Mouse (Mus musculus): ENCODE results near the gene Psmb7.

The Psmb7 gene

DNA sequence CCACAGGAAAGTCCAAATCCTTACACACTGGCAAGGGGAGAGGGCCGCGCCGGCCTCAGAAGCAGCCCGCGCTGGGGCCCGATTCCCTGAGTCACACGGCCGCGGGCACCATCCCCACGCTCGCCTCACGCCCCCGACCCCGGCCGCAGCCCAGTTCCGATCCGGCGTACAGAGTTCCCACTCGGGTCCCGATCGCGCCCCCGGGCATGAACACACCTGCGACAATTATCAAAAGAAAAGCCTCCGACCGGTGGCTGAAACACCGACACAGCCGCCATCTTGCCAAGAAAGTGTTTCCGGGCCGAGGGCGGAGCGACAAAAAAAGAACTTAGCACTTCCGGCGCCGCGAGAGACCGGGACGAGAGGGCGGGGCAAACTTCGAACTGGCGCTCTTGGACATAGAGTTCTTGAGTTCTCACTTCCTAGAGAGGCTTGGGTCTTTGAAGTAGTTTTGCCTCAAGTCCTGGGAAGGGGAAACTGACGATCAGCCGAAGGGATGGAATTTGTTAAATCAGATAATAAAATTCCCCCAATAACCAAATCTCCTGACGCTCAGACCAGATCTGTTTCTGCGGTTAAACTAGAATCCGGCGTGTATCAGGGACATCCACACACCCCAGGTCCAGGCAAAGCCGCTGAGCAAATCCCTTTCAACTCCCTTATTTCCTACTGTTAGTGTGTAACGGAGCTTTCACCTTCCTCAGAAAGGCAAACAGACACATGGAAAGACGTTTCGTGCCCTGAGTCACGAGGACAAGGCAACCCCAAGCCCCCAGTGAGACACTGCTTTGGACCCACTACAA is at the start of gene Psmb7:
Psmb7 (minus strand) TSS at position 463 of the 803 bp plus-strand sequence.
- in situ Hi-C loops (cut with MboI; ENCODE audit: low sequenced_read_pairs), result no loop called here

DNA sequence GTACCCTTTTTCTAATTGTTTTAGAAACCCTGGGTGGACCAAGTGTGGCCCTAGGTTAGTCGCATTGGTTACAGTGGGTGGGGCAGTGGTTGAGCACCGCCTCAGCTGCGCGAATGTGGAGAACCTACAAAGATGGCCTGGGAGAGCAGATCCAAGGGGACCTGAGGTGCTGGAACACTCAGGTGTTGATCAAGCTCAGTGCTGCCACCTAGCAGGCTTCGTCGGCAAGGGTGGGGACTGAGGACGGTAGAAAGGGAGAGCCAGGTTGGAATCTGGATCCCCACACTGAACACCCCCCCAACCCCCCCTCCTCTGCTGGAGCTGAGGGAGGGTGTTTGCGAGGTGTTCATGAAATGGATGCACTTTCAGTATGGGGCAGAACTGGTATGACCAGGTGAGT is 47.7 kb upstream of the Psmb7 start:
- in situ Hi-C loops (cut with MboI; ENCODE audit: low sequenced_read_pairs), result no loop called here

DNA sequence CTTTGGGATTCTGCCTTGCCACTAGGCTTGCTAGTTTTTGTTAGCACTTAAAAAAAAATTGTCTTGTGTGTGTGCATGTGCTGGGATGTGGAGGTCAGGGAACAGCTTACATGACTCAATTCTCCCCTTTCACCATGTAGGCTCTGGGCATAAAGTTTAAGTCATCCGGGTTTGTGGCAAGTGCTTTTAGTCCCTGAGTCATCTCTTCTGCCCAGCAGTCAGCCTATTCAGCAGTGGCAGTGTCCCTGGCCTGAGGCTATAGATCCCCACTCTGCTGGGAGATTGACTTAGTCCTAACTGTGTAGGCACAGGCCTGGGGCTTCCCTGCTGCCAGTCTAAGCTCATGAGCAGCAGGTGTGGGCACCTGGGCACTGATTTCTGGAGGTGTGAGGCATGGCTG is 46.0 kb upstream of the Psmb7 start:
- in situ Hi-C loops (cut with MboI; ENCODE audit: low sequenced_read_pairs), result no loop called here

DNA sequence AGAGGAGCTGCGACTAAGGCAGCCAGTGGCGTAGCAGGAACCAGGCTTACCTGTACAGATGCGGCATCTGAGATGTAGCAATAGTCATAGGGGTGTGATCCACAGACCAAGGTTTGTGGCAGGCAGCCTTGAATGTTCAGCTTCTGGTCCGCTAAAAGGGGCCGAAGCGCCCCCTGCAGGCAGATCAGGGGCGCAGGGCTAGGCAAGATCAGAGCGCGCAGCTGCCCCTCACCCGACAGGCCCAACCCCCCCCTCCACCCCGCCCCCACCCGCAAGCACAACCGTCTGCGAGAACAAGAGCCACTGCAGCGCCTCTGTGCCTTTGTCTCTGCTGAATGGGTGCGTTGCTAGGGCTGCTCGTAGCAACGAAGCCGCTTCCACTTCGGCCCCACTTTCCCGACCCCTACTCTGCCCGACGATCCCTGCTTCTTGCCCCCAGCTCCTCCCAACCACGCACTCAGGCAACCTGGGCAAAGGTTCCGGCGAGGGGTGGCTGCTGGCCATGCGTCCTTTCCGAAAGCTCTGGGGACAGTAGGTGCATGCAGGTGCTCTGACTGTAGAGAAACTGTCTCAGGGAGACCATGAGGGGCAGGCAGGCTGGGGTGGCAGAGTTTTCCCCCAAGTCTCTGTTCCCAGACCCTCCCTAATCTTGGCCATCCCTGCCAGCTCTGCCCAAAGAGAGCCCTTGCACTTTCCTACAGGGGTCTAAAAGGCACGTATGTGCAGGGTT is 45.1 kb upstream of the Psmb7 start:
- in situ Hi-C loops (cut with MboI; ENCODE audit: low sequenced_read_pairs), result no loop called here

DNA sequence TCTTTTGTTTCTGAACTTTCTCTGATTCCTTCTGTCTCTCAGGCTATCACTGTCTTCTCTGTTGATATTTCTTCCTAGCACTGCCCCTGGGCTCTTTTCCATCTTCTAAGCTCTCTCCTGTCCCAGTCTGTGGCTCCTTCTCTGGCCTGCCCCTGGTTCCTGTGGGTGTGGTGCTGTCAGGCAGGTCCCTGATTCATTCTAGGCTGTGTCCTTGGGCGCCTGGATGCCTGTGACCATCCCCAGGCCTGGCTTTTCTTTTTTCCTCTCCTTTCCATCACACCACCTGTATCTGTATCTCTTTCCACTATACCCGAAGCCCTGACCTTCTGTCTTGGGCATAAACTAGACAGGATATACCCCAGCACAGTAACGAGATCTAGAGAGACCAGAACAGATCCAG is 41.9 kb upstream of the Psmb7 start:
- in situ Hi-C loops (cut with MboI; ENCODE audit: low sequenced_read_pairs), result no loop called here

DNA sequence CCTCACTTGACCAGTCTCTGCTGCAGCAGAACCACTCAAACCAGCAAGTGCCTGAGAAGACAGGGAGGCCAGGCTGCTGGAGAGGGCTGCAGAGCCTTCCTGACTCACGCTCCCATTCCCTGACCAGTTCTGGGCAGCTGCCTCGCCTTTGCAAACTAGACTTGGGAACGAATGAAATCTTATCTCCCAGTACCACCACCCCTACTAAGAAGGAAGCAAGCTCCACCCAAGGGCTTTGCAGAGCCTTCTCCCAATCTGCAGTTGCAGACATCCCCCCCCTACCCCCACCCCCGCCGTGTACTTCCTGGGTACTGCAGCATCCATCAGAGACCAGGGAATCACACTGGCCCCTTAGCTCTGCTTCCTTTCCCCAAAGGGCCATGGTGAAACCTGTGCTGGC is 39.2 kb upstream of the Psmb7 start:
- in situ Hi-C loops (cut with MboI; ENCODE audit: low sequenced_read_pairs), result no loop called here

DNA sequence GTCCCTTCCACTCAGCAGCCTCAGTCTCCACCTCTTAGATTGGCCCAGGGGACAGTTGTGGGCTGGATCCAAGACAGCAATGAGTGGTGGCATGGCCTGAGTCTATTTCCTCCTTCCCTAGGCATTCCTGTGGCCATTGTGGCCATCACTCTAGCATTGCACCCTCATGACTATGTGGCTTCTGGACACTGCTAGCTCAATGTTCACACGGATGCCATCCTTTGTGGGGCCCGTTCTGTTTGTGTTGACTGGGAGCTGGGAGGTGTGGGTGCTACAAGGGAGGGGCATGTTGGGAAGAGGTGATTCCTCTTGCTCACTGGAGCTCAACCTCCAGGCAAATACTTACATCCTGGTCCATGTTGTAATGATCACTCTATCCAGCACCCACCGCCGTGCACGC is 38.3 kb upstream of the Psmb7 start:
- in situ Hi-C loops (cut with MboI; ENCODE audit: low sequenced_read_pairs), result no loop called here

DNA sequence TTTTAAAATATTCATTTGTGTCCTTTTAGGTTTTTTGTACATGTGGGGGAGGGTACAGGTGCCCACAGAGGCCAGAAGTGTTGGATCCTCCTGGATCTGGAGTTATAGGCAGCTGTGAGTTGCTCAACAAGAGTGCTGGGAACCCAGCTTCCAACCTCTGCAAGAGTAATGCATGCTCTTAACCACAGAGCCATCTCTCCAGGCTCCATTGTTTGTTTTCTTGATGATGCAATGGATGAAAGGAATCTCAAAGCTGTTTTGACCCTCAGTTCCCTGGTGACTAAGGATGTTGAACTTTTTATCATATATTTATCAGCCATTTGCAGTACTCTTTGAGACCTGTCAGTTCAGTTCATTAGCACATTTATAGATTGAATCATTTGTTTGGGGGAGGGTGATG is 35.1 kb upstream of the Psmb7 start:
- in situ Hi-C loops (cut with MboI; ENCODE audit: low sequenced_read_pairs), result no loop called here

DNA sequence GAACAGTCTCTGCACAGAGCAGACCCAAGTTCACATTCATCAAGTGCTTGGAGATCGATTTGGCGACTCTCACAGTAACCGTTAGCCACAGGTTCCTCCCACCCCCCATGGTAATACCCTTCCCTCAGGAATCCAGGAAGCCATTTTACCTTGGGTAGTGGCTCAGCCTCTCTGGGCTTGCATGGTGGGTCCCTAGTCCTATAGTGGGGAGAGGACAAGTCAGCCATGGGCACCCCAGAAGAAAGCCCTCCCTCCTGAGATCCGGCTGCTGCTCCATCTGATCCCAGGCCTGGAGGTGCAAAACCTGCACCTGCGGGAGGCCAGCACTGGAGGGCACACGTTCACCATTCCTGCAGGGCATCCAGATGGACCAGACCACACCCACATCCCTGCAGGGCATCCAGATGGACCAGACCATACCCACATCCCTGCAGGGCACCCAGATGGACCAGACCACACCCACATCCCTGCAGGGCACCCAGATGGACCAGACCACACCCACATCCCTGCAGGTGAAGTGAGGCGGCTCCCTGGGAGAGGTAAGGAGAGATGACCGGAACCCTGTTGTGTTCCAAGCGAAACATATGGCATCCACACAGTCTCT is 31.6 kb upstream of the Psmb7 start:
- in situ Hi-C loops (cut with MboI; ENCODE audit: low sequenced_read_pairs), result no loop called here

DNA sequence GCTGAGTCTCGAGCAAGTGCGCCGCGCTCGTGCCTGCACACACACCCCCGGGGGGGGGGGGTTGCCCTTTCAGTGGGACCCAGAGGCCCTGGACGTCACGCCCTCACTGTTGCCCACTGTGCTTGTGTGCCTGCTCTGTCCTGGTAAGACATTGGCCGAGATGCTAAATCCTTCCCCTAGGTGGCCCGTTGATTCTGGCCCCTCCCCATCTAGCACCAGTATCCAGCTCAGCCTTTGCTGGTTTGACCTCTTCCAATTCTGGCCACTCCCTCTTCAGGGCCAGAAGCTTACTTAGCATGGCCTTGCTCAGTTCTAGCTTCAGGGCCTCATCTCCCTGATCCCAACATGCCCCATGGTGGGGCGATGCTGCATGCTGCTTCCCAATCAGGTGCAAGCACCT is 28.6 kb upstream of the Psmb7 start:
- in situ Hi-C loops (cut with MboI; ENCODE audit: low sequenced_read_pairs), result no loop called here

DNA sequence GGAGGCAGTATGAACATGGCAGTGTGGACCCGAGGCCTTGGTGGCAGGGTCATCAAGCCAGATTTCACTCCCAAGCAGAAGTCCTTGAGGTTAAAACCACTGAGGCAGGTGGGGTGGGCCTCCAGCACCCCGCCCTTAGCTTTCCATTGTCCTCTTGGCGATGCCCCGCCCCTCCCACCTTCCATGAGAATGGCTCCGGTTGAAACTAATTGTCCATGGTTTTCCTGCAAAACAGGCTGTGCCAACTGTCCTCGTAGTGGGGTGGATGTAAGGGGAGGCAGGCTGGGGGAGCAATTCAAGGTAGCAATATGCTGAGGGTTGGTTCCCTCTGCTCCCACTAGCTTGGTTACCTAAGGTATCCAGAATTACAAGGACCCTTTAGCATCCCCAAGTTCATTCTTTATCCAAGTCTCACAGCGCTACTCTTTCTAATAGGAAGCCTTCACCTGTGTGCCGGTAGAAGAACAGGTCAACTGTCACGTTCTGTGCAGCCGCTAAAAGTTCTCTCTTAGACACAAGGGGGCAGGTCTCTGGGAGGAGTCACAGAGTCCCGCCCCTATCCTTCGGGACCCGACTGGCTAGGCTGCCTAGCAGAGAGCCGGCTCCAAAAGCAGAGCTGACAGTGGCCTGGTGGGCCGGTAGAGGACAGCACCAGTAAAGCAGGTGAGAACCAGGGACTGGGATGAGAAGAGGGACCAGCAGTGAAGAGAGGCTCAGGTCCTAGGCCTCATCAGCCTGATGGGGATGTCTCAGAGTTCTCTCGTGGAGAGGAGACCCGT is 25.1 kb upstream of the Psmb7 start:
- in situ Hi-C loops (cut with MboI; ENCODE audit: low sequenced_read_pairs), result no loop called here

DNA sequence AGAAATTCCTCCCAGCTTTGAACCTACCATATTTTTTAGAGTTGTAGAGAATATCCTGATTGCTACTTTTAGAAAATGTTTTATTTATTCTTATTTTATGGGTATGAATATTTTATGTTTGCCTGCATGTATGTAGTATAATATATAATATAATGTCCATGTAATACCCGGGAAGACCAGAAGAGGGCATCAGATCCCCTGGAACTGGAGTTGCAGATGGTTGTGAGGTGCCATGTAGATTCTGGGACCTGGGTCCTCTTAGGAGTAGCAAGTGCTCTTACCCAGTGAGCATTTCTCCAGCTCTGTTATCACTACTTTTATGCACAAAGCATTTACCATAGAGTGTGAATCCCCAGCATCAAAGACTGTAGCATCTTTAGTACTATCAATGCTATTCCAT is 17.5 kb upstream of the Psmb7 start:
- in situ Hi-C loops (cut with MboI; ENCODE audit: low sequenced_read_pairs), result no loop called here

DNA sequence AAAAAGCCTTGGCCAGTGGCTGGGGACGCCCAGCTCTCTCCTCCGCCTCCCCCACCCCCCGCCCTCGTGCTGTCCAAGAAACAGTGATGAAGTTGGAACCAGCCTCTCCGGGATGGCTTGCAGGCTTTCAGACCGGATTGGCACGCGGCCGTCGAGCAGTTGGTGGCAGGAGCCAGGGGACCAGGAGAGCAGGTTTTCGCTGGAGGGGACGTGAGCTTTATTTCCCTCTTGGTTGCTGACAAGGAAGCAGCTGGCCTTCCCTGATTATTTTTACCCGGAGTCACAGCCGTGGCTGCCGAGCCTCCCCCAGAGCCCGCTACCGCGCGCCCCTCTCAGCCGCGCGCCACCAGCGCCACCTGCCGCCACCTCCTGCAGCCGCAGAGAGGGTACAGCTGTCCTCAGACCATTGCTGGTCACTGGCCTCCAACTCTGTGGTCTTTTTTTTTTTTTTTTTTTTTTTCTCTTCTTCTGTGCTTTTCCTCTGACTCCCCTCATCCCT is 14.5 kb upstream of the Psmb7 start:
- in situ Hi-C loops (cut with MboI; ENCODE audit: low sequenced_read_pairs), result loop anchor here (10.0 kb wide), 1 partner anchor 206 kb away; no protein-coding TSS in a partner anchor

DNA sequence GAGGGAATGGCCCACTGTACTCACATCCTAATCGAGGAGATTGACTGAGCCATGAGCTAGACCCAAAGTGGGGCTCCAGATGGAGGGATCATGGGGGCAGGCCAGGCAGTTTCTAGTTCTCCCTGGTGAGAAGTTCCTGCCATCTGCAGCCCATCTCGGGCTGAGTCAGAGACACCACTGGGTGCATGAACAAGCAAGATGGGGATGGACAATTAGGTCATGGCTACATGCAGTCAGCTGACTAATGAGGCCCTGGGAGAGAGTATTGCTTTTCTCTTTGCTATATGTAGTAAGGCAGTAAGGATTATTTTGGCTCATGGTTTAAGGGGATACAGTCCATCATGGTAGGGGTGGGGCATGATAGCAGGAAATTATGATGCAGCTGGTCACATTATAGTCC is 9.8 kb upstream of the Psmb7 start:
- in situ Hi-C loops (cut with MboI; ENCODE audit: low sequenced_read_pairs), result loop anchor here (10.0 kb wide), 1 partner anchor 211 kb away; no protein-coding TSS in a partner anchor

DNA sequence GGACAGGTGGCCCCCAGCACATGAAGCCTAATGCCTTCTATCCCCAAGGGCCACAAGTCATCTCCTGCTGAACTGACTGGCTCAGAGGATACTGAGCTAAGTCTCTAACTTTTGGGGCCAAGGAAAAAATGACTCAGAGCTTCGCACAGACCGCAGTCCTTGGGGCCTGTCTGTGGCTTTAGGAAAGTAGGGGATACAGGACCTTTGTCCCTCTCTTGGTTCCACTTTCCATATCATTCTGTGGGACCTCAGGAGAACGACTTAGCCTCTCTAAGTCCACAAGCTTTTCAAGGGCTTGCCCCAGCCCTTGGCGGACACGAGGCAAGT is 9.4 kb upstream of the Psmb7 start:
- in situ Hi-C loops (cut with MboI; ENCODE audit: low sequenced_read_pairs), result loop anchor here (10.0 kb wide), 1 partner anchor 212 kb away; no protein-coding TSS in a partner anchor

DNA sequence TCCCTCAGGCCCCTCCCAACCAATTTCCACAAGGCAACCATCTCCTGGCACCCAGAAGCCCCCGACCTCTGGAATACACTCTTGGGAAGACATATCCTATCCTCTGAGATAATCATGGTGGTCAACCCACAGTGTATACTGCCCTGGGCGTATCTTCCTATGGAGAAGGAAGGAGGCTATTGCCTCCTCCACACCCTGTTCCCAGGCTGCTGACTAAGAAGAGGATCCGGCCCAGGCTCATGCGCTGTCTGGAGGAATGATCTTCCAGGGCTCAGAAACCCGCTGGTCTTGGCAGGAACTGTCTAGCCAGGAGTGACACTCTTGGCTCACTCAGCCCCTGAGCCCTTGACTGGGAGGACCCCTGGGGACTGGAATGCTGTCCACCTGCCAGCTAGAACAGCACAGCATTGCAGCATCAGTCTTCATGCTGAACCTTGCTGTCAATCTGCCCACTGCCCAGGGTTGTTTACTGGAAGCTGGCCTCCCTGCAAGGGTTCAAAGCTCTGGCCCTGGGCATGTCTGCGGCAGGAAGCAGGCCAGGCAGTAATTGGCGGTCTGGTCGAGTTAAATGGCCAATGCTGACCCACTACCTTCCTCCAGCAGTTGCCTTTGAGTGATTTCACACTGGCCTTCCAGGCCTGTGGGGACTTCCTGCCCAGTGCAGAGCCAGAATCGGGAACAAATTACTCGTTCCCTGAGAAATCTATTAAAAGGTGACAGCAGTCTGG is 8.8 kb upstream of the Psmb7 start:
- in situ Hi-C loops (cut with MboI; ENCODE audit: low sequenced_read_pairs), result loop anchor here (10.0 kb wide), 1 partner anchor 212 kb away; no protein-coding TSS in a partner anchor

DNA sequence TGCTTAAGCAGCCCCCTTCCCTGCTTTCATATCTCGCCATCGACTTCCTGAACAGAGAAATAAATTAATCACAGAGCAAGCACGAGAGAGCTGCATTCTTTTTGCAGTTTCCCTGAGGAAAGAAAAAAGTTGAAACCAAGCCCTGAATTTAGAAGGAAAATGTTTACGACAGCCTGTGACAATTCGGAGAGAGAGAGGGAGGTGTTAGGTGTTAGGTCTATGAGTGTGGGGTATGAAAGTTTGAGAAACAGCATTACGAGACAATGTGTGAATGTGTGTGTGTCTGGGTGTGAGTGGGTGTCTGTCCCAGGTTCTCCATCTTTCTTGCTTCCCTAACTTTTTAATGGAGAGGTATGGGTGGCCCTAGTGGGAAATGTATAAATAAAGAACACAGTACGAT is 8.2 kb upstream of the Psmb7 start:
- in situ Hi-C loops (cut with MboI; ENCODE audit: low sequenced_read_pairs), result loop anchor here (10.0 kb wide), 1 partner anchor 213 kb away; no protein-coding TSS in a partner anchor

DNA sequence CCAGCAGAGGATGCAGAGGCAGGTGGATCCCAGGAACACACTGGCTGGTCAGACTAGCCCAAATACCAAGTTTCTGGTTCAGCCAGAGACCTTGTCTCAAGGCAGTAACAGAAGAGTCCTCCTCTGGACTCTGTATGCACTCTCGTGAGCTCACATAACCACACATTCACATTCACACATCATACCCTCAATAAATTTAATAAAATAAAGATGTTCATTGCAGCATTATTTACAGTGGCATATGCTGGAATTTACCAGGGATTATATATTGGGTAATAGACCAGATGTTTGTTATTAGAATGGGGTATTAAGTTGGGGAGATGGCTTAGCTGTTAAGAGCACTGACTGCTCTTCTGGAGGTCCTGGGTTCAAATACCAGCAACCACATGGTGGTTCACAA is 6.5 kb upstream of the Psmb7 start:
- in situ Hi-C loops (cut with MboI; ENCODE audit: low sequenced_read_pairs), result loop anchor here (10.0 kb wide), 1 partner anchor 214 kb away; no protein-coding TSS in a partner anchor

DNA sequence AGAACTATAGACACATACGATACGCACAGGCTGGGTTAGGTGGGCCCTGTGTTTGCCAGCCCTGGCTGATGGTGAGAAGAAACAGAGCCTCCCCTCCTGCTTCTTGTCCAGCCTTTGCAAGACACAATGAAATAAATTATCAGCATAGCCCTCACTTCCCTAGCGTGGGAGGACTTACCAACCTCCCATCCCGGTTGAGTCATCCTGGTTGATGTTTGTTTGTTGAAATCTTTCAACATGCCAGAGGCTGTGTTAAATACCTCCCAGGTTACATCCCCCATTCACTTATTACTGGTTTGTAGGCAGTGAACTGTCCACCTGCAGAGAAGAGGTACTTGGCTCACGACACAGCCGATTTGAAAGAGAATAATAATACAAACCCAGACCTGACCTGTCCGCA is 3.8 kb upstream of the Psmb7 start:
- in situ Hi-C loops (cut with MboI; ENCODE audit: low sequenced_read_pairs), result no loop called here

DNA sequence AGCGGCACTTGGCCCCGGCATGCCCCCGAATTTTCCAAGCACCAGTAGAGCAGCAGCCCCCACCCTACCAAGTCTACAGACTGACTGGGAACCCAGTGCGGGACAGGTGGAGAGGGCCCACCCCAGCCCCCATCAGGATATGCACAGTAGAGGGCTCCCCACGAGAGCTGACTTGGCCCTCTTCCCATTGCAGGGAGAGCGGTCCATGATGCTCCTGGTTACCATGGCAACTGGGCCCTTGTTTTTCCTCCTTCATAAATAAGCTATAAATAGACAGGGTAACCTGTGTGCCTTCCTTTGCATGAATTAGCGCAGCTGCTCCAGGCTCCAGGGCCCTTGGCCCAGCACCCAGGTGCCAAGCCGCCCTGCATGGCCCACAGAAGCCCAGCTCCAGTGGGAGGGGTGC is 3.3 kb upstream of the Psmb7 start:
- in situ Hi-C loops (cut with MboI; ENCODE audit: low sequenced_read_pairs), result no loop called here

Data from CH12F3 (cell line).